Mouse (Mus musculus) naive thymus-derived CD4-positive, alpha-beta T cell, adult 2 months (primary cell): ENCODE results near the gene Atoh7.
A peak's percentile ranks its signal among the peaks of the same experiment; 100 is the strongest.
"Not testable (repeated sequence)": the region's sequence is repeated elsewhere in the genome, so short reads cannot be mapped to it uniquely, and the experiment has no call there.

Source experiments
- DNase-seq: peaks from one replicate; pipeline ENCODE4 v3.0.0-alpha.2; 2011; ENCODE audit warnings: low read depth

Gene Atoh7

DNA sequence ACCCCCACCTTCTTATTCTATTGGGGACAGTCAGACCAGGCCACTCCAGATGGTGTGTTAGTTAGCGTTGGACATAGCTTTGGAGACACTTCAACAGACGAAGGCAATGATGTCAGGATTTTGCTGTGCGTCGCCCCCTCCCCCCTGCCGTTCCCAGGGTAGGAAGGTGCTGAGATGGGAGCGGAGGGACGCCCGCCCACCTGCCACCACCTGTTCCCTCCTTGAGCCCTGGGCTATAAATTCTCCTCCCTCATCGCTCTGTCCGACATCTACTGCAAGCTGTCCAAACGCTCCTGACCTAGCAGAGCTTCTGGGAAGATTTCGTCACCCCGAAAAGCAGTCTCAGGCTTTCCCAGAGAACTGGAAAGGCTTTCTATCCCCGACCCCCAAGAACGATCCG is at the start of gene Atoh7:
TSS of gene Atoh7 (plus strand) at position 131 of the 400 bp plus-strand sequence.
- no peak for DNase-seq

DNA sequence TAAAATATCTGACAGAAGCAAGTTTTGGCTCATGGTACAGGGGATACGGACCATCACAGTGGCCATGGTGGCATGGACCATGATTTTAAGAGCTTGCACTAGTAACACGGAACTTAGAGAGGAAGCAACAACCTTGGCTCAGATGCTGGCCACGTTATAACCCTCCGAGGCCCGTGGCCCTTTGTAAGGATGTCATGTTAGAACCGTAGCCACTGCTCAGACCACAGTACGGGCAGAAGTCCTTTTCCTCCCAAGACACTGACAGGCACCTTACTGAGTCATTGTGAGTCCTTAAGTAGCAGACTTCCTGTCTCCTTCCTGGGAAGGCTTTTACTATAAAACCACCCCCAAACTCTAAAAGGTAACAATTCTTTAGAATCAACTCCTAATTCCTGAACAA is 48.2 kb upstream of the Atoh7 start:
- DNase-seq = no peak

GRCm38 (mm10) chr10:63052011-63052410 is 47.4 kb upstream of the Atoh7 start:
- no peak for DNase-seq

GRCm38 (mm10) chr10:63053007-63053406 is 46.4 kb upstream of the Atoh7 start:
- DNase-seq = no peak

DNA sequence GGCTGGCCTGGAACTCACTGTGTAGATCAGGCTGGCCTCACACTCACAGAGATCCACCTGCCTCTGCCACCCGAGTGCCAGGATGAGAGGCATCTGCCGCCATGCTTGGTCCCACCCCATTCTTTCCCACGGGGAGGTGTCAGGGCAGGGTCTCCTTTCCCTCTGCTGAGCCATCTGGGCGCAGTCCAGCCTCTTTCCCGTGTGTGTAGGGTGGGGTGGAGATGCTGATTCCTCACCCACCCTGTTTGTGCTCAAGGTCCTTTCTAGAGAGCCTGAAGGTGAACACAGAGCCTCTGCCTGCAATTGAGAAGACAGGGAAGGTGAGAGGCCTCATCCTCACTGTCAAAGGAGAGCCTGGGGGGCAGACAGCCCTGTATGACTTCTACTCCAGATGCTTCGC is 45.4 kb upstream of the Atoh7 start:
- not testable (repeated sequence) for DNase-seq

GRCm38 (mm10) chr10:63054586-63054985 is 44.9 kb upstream of the Atoh7 start:
- peak; percentile 21 for DNase-seq

DNA sequence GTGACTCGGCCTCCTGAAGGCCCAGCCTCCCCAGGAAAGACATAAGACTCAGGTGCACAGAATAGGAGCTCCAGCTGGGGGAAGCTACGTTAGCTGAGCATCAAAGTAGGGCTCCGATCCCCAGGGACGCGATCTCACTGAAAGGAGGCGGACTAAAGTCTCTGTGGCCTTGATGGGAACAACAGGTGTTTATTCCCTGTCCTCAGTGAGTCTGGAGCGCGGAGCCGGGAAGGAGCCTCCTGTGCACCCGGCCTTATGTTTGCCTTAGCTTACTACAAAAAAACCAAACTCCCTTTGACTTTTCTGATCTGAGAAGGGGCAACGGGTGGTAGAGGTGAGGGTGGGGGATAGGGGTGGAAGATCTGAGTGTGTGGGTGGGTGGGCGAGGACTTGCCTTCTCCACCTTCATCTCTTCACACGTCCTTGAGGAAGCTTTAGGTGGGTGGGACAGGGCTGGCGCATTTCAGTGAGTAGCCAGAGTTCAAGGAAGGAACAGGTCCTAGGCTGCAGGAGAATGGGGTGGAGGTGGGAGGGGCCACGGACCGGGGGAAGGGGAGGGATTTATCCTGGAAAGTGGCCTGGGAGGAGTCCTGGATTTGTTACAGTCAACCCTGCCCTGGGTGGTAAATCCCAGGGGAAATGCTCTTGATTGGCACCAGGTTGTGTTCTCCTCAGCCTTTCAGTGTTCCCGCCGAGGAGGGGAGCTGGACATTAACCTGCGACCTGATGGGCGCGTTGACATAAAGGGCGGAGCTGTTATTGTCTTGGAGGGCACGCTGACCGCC is 42.3 kb upstream of the Atoh7 start:
- DNase-seq = no peak

DNA sequence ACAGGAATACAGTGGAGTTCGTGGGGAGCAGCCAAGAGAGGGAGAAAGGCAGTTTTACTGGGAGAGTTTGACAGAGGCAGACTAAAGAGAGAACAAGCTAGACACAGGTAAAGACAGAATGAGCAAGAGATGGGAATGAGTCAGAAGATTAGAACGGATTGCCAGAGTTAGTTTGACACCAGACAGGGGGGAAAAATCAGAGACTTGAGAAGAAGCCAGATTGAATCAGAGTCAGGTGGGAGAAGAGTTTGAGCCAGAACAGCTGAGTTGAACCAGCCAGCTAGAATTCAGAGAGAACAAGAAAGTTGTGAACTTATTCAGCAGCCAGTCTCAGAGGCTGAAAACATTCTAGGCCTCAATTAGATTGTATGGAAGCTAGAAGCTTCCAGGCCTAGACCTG is 39.6 kb upstream of the Atoh7 start, which contains the start of gene Pbld1:
TSS of gene Pbld1 (plus strand) at position 301 of the 400 bp plus-strand sequence.
- DNase-seq = no peak

- no peak for DNase-seq
Observed at GRCm38 (mm10) chr10:63060406-63060805, 39.0 kb upstream of the Atoh7 start.

DNA sequence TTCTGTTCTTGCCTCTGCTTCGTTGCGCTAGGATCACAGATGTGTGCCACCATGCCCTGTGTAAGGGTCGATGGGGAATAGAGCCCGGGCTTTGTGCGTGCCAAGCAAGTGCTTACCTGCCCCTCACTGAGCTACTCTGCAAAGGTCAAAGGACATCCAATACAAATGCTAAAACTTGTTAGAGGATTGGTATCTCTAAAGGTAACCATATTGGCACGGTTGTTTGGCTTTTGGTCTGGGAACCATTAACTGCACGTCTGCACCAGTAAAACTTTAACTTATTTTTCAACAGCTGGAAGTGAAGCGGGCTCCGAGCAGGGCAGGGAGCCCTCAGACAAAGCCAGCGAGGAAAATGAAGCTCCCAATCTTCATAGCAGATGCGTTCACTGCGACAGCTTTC is 38.2 kb upstream of the Atoh7 start:
- no peak for DNase-seq

DNA sequence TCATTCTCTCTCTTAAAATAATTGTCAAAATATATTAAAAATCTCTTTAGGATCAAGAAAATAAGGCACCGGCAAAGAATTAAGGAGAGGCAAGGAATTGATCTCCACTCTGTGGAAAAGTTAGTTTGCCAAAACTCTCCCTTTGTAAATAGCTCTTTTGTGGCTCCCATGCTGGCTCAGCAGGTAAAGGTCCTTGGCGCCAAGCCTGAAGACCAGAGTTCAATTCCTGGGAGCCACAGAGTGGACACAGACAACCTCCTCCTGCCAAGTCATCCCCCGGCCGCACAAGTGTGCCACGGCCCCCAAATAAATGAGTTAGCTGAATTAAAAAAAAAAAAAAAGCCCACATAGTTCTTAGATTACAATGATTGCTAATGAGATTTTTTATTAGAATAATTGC is 36.8 kb upstream of the Atoh7 start:
- DNase-seq = no peak

GRCm38 (mm10) chr10:63063365-63063764 is 36.1 kb upstream of the Atoh7 start:
- no peak for DNase-seq

- DNase-seq = no peak
Observed at GRCm38 (mm10) chr10:63064516-63064915, 34.9 kb upstream of the Atoh7 start.

- no peak for DNase-seq
Observed at GRCm38 (mm10) chr10:63065561-63065960, 33.9 kb upstream of the Atoh7 start.

- peak; percentile 77 for DNase-seq
Observed at GRCm38 (mm10) chr10:63065988-63066387, 33.5 kb upstream of the Atoh7 start.

DNA sequence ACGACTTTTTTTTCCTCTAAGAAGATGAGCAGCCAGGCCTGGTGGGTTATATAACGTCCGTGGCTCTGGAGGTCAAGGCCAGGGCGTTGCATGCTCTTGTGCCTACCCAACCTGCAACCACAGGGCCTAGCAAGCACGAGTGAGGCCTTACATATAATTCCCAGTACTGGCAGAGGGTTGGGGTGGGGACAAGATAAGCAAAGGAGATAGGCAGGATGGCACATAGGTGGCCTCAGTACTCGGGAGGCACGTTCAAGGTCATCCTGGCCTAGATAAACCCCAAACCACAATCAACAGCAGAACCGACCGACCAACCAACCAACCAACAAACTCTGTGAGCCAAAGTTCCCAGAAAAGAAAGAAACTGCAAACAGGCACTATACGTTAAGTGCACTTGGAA is 13.1 kb upstream of the Atoh7 start:
- DNase-seq = no peak

DNA sequence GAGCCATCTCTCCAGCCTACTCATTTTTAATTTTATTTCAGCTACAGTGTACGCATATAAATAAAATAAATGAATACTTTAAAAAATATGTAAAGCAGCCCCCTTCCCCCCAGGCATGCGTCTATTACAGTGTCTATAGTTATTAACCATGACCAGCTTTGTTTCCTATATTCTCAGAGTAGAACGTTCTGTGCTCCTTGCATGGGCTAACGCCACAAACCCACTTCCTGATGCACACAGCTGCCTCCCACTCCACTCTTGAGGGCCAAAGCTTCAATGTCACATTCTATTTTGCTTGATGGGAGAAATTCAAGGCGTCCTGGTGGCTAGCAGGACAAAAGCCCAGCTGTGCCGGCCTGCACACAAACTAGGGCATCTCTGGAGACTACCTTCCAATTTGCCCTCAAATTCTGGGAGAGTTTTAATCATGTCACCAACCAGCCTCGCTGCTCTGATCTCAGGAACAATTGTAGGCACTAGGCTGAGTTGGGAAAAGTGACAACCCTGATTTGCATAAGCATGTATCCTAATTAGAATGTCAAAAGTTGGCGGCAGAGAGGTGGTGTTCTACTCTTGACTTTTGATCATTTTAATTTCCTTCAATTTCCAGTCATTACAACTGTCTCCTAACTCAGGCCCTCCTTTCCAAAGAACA is 10.2 kb upstream of the Atoh7 start:
- no peak for DNase-seq

DNA sequence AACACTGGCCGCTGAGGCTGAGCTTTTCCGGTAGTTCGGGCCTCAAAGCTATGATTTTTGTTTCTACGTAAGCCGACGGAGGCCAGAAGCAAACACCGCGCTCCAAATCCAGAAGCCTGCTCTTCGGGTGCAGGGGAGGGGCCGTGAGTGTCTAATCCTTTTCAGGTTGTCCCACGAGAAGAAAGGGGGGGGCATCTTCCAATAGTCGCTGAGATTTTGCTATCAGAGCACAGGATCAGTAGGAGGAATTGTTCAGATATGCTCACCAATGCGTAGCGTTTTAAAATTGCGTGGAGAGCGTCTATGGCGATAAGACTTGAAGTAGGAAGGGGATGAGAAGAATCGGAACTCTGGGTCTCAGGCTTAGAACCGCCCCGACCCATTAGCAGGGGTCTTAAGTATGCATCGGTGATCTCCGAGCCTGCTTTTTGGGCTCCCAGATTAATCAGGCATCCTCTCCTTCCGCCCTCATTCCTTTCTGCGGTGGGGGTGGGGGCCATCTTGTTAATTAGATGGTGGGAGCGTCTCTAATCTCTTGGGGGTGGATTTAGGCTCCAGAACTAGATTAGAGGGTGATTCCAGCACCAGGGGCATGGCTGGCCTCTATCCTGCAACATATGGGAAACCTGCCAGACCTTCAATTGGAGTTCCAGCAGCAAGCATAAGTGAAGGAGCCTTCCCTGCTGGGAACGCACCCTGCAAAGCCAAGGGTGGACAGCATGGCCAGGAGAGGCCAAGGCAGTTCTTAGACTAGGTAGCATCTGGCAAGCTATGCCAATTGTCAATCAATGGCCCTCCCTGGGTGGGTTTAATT is 9.5 kb upstream of the Atoh7 start:
- peak; percentile 30 for DNase-seq

DNA sequence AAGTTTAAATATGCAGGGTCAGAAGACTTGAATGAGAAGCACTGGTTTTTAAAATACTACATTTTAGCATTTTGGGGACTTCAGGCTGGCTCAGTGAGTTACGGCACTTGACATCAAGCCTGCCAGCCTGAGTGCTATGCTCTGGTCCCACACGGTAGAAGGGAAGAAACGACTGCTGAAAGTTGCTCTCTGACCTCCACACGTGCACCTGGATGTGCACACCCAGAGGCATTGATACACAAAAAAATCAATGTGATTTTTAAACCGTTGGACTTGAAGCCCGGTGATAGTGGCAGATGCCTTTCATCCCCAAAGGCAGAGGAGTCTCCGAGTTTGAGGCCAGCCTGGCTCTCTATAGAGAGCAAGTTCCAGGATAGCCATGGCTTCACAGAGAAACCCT is 7.5 kb upstream of the Atoh7 start:
- no peak for DNase-seq

DNA sequence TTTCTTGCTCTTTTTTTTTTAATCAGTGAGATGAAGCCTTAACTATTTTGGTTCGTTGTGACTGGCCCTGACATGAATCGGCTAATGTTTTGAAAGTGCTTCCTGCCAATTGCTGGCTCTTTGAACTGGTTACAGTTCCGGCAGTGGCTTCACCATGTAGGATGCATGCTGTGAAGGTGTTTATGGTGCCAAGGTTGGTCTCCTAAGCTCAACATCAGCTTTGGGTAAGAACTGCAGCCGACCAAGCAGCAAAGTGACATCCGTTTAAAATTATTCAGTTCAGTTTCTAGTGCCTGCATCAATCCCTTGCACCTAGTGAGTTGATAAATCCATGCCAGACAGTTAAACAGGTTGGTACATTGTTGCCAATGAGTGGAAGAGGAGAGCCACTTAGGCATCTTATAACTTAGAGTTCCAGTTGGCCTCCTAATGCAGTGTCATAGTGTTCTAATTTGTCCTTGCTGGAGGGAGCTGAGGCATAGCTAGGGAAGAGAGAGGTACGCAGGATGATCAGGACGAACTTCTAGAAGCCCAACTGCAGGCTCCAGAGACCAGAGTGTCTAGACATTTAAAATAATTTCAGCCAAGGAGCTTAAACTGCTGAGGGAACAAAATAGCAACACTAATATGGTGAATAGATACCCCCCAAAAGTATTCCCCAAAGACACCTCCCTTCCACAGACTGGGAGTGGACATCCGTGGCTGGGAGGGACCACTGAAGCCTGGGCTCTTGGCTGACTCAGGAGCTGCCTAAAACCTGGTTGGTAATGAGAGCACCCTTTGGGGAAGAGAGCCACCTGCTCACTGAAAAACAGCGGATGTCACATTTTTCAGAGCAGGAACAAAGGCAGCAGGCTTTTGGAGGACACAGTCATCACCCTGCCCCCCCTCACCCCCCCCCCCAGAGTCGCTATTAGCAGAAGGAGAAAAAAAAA is 6.6 kb upstream of the Atoh7 start:
- DNase-seq = peak; percentile 52

DNA sequence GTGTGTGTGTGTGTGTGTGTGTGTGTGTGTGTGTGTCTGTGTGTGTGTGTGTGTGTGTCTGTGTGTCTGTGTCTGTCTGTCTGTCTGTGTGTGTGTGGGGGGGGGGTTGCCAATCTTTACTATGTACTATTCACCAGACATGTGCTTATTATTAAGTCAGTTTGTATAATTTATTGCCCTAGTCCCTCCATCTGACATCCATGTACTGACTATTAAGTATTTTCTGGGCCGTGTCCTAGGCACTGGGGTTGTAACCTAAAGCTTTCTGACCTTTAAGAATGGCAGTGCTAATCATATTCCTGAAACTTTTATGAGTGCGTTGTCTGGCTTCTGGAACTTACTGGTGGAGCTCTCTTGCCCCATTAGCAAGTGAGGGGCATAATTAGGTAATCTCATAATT is 2.7 kb upstream of the Atoh7 start:
- no peak for DNase-seq

GRCm38 (mm10) chr10:63098191-63098590 is 1.3 kb upstream of the Atoh7 start:
- DNase-seq = no peak
